Mouse (Mus musculus): Measurements from ENCODE around the gene Vpreb2.

DNA sequence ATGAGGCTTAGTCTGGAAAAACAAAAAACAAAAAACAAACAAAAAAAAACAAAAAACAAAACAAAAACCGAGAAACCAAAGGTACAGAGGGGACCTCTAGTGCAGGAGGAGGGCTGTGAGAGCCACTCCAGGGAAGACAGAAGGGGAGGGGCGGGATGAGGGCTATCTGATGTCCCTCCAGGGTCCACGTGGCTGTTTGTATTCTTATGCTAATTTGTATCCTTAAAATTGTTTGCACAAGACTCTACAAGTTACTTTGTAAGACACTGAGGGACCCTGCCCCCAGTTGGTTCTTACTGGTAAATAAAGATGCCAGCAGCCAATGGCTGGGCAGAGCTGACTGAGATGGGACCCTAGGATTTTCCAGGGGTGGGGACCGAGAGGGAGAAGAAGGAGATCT lies 26.9 kb downstream of the Vpreb2 start:
- TF ChIP-seq CTCF (IDR thresholded peaks at IDR 0.05; ENCODE audit: low read depth), result no peak
- TF ChIP-seq EP300 (IDR thresholded peaks at IDR 0.05; ENCODE audit: low read depth), result no peak

All from heart, postnatal 0 days (tissue).